Mouse (Mus musculus): ENCODE measurements at regions not wholly inside any gene's neighbourhood (a gene's known extent, or its start where the extent isn't known, plus 50 kb on each side); places are given as distances from the start of the nearest gene placed in this dataset.

- TF ChIP-seq CTCF (IDR thresholded peaks at IDR 0.05; ENCODE audit: low read depth) (no peak), EP300 (IDR thresholded peaks at IDR 0.05; ENCODE audit: low read depth) (no peak)
Observed at GRCm38 (mm10) chr6:135590084-135590483, 227.7 kb downstream of the Emp1 start.

Measured in heart, postnatal 0 days (tissue).